Mouse (Mus musculus): ENCODE measurements around the gene C2cd2l.
"Not testable (repeated sequence)": the region's sequence is repeated elsewhere in the genome, so short reads cannot be mapped to it uniquely, and the experiment has no call there.

The C2cd2l gene

DNA sequence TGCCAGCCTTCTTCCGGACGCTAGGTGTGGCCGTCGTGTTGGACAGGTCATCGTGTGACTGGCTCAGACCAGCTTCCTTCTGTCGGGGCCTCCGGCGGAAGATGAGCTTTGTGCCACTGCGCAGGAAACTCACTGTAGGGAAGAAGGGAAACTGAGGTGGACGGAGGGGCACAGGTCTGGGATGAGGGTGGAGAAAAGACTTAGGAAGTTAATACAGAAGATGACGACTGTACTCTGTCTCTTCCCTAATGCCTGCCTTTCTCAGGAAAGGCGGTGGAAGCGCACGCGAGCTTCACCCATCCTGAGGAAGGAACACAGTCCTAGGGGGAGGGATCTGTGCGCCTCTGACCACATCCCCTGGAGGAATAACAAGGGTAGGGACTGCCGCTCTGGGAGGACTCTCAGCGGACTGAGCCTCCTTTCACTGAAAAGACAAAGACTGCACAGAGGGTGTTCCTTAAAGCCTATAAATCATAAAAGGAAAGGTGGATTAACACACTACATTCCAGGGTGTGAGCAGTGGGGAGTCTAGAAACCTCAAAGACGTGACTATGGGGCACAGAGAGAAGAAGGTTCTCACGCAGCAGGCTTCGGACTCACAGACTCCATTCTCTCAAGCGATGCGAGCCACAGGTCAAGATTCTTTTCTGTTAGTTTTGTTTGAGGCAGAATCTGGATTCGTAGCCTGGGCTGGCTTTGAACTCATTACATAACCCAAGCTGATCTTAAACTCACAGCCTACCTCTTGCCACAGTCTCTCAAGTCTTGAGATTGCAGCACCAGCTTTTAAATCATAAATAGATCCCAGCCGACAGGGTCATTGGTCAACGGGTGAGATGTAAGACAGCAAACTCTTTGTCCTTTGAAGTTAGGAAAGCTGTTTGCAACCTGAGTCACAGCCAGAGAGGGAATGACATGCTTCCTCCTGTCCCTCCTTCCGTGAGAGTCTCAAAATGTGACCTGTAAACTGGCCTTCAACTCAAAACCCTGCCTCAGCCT lies 8.7 kb downstream of the C2cd2l start:
- DNase-seq = no peak

DNA sequence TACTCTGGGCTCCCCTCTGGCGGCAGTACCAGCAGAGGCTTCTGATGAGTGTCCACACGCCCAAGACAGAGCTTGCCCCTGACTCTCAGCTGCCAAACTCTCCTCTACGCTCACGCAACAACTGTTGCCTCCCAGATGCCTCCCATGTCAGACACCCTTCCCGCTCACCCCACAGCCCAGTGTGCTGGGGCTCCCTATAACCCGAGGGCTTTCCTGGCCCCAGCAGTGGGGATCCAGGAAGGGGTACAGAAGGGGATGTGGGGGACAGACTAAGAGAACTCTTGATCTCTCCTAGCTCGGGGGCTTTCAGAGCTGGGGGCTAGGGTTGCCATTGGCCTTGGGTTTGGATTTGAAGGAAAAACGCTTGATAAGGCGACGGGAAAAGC lies 9.3 kb downstream of the C2cd2l start:
- no peak for DNase-seq

DNA sequence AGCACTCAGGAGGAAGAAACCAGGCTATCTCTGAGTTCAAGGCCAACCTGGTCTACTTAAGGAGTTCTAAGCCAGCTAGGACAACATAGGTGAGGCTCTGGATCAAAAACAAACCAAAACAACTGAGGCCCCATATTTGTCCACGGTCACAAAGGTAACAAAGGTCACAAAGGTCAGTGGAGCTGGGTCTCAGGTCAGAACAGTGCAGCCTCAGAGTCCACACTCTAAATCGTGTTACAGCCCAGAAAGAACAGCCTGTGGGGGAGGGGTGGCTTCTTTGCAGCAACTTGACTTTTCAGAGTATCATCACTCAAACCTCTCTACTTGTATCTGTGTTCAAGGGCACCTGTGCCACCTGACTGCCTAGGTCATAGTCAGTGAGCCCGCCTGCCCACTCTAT lies 10.3 kb downstream of the C2cd2l start:
- DNase-seq = no peak

DNA sequence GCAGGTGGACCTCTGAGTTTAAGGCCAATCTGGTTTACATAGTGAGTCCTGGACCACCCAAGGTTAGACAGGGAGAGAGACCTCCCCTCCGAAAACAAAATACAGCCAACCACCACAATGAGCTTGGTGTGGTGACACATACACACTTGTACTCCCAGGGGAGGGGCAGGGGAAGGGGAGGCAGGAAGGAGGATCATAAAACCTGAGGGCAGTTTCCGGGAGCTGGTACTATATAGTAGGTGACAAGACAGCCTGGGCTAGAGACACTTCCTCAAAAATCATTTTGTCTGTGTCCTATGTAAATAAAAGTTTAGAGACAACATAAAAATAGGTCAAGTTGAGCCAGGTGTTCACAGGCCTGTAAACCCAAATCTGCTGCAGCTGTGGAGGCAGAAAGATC lies 12.8 kb downstream of the C2cd2l start:
- peak; percentile 55 to 61 for DNase-seq

DNA sequence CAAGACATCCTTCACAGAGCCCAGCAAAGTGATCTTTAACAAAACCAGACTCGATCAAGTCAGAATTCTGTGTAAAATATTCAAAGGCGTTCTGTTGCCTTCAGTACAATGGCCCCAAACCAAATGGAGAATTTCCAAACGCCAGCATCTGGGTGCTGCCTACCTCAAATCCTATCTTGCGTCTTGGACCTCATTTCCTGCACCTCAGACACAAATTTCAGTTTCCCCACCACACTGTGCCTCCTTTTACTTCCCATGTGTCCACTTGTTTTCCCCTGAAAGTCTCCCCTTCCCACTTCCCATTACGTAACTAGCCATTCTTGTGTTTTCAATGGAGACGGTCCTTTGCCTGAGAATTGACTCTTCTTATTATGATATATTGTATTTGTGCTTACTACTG lies 13.6 kb downstream of the C2cd2l start:
- no peak for DNase-seq

DNA sequence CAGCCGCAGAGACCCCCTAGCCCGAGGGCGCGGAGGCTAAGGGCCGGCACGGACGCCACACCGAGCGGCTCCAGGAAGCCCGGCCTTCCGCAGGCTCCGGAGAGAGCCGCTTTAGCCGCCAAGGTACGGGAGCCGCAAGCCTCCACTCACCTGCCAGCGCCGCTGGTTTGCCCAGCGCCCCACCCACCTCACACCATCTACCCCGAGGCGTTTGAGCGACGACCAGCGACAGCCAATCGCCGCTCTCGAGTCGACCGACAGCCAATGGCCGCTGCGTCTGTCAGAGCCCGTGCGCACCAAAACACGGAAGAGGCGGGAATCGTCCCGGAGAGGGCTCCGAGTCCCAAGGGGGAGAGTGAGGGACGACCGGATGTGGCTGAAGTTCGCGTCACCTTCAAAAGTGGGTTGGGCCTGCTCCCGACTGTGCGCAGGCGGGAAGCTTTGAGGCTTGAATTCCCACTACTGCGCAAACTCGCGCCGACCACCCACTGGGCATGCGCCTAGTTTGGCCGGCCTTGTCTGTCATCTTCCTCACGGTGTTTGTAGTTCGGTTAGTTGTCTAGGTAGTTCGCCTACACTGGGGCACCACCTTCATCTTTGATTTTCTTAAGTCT lies 14.5 kb downstream of the C2cd2l start, which contains the start of gene Hinfp:
TSS of gene Hinfp (minus strand) at position 206 of the 614 bp plus-strand sequence.
- DNase-seq = peak; percentile 98

DNA sequence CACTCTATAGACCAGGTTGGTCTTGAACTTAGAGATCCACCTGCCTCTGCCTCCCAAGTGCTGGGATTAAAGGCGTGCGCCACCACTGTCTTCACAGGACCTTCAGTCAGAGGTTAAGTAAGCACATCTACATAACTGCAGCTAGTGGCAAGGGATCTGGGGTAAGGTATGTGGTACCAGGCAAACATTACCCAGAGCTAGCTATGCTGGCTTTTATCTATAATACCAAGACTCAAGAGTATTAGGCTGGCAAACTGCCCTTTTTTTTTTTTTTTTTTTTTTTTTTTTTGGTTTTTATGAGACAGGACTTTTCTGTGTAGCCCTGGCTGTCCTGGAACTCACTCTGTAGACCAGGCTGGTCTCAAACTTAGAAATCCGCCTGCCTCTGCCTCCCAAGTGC lies 20.1 kb downstream of the C2cd2l start:
- DNase-seq = not testable (repeated sequence)

DNA sequence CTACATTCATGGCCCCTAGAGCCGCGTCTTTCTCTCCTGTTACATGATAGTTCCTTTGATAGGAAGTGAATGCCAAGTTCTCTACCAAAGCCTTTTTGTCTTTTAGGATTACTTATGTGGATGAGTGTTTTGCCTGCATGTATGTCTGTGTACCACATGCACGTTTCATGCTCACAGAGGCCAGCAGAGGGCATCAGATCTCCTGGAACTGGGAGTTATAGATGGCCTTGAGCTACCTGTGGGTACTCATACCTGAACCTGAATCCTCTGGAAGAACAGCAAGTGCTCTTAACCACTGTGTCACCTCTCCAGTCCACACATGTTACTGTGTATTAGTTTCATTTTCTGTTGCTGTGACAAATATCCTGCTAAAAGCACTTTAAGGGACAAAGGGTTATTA lies 27.6 kb downstream of the C2cd2l start:
- DNase-seq = peak; percentile 69 to 71

DNA sequence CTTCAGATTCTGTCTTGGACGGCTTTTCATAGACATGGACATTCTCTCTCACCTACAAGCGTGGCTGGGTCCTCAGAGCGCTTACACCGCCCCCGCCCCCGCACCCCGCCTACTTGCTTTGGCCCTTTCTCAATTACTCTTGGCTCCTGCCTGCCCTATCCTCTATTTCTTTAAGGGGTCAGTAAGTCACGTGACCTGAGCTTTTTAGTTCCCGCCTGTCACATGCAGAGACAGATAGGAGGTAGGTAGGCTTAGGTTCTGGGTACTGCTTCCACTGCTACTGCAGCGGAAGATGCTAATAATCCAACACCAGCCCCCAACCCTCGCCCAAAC lies 31.2 kb downstream of the C2cd2l start:
- DNase-seq = no peak

DNA sequence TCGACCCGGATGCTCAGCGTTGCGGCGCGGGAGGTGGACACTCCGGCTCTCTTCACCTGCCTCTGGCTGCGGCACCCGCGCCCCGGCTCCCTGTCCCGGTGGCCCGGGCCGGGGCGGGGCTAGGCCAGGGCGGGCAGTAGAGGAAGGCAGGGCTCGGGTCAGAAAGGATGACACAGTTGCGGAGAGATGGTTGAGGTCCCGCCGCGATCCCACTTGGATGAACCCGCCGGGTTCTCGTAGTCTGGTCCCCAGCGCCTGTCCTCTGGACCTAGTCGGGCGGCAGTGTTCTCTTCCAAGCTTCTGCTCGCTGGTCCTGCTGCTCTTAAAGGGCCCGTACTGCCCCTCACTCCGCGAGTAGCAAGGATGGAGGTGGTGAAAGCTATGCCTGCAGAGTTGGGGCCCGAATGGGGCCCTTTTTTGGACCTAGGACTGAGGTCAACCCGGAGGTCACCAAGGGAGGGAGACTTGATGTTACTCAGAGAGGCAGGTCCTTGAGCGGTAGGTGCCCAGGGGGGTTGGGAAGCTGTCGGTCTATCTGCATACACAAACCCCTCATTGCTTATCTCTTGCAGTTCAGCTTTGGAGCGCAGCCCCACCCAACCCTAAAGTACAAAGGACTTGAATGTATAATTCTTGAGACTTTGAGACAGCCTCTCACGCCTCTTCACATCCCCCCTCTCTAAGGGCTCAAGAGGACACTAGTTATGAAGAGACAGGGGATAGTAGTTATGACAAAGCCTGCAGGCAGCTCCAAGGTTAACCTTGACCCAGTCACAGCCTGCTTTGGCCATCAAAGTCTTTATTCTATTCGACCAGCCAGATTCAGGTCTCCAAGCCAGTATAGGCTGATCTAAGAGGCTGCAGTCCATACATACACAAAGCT lies 31.8 kb downstream of the C2cd2l start, which contains the start of gene Abcg4:
TSS of gene Abcg4 (minus strand) at position 540 of the 883 bp plus-strand sequence.
- DNase-seq = peak; percentile 15 to 29

DNA sequence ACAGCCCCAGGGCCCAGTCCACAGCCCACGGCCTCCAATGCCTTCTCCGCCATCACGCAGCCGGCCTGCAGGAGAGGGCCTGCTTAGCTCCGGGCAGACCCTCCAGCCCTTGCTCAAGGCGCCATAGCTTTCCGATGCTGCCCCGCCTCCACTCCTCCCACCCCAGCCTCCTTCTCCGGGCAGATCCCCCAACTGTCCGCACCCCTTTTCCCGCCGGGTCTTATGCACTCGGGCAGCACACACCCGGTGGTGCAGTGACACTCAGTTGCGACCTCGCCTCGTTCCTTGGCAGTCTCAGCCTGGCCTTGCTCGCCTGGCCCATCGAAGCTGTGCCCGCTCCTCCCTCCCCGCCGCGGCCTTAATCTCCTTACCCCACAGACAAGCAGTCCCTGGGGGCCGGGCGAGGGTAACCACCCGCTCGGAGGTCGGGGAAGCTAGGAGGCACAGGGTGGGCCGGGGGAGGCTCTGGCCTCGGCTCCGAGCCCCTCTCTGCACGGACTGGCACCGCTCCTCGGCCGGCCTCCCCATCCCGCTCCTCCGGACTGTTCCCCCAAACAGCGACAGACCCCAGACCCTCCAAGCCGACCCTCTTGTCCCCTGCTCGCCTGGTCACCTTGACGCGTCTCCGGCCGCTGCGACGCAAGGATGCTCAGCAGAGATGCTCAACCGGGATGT lies 32.5 kb downstream of the C2cd2l start:
- DNase-seq = peak; percentile 26 to 27

DNA sequence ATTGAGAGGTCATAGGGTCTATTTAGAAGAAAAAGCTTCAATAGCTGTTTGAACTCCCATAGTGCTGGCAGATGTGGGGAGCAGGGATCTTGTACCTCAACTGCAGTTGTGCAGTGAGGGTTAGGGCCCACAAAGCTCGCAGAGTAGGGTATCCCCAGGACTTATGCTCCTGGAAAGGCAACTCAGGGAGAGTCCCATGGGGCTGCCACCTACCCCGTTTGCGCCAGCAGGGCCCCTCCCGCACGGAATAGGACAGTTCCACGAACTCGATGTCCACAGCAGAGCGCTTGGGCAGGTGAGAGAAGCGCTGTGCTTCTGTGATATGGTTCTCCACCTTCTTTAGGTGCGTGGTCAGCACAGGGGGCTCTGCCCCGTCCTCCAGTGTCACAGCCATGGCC lies 33.1 kb downstream of the C2cd2l start:
- DNase-seq = peak; percentile 21 to 27

DNA sequence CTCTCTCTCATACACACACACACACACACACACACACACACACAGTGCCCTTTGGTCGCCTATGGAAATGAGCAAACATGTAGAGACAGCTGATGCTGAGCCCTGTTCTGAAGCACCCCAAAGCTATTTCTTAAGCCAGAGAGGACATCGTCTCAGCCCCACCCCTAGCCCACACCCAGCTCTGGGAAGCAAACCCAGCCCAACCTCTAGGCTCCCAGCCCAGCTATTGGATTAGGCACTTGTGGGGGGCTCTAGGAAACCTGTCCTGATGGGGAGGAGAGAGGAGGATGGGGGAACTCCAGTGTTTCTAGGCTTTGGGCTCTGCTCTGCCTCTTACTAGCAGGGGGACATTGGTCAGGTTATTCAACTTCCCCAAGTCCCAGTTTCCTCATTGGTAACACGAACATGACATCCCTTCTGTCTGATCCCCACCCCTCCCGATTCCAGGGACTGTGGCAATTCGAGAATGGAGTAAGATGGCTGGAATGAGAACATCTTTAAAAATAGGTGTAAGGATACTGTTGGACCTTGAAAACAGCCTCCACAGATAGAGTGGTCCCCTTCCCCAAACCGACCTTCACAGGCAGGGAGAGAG lies 33.7 kb downstream of the C2cd2l start:
- no peak for DNase-seq

DNA sequence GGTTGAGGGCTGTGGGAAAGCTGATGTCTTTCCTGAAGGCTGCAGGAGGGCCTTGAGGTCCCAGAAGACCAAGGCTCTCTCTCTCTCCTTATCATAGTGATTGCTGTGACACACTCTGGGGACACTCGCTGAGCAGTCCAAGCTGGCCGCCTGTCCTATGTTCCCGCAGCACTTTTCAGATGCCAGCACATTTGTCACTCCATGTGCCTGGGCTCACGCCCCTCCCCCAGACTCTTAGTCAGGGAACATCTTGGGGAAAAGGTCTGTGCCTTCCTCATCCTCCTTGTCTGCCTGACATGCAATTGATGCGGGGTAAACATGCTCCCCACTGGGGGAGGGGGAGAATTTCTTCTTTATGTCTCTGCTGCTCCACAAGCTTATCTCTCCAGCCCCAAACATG lies 36.9 kb downstream of the C2cd2l start:
- DNase-seq = no peak

DNA sequence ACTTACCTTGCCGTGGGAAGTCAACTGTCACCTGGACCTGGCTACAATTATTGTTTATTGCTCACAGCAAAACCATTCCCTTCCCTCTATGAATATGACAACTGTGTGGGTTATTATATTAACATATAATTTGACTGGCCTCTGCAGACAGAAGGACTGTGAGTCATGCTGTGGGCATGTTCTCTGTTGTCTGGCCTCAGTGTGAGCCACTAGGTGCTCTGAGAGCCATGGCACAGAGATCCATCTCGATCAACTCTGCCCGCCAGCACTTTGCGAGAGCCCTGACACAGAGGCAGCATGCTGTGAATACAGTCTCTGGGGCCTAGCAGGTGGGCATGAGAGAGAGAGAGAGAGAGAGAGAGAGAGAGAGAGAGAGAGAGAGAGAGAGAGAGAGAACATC lies 50.1 kb downstream of the C2cd2l start:
- DNase-seq = no peak

DNA sequence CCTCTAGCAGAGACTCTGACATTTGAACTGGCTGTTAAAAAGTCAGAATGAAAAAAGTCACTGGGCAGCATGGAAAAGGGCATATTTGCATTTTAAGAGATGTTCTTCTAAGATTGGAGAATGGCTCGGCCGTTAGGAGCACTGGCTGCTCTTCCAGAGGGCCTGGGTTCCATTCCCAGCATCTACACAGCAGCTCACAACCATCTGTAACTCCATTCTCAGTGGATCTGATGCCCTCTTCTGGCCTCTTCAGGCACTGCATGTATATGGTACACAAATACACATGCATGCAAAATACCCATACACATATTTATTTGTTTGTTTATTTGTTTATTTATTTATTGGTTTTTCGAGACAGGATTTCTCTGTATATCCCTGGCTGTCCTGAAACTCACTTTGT lies 51.0 kb downstream of the C2cd2l start:
- DNase-seq = peak; percentile 70 to 74

DNA sequence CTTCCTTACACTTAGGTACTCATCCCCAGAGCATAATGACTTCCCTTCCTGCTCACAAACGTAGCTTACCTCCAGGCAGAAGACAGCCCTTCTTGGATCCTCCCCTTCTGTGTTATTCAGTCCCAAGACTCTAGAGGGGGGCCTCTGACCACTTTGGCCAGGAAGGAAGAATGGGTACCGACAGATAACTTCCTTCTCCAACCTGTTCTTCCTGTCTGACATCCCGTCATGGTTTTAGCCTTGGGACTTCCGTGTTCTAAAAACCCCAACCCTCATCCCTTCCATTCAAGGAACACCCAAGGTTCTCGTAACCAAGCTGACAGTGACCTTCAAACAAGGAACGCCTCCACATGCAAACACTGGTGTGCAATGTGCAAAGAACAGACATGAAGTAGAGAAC lies 51.7 kb downstream of the C2cd2l start, which contains the start of gene Nlrx1:
TSS of gene Nlrx1 (minus strand) at position 168 of the 400 bp plus-strand sequence.
- no peak for DNase-seq

DNA sequence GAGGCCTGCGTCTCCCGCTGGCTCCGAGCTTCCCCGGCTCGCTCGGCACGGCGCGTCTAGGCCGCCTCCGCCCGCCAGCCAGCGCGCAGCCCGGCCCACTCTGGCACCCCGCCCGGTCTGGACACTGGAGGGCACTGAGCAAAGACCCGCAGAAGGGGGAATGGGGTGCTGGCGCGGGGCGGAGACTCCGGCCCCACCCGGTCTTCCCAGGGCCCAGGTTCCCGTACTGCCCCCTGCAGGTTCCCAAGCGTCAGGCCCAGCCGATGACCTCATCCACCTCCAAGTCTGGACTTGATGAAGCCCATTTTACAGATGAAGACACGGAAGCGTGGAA lies 52.1 kb downstream of the C2cd2l start:
- DNase-seq = peak; percentile 85 to 86

DNA sequence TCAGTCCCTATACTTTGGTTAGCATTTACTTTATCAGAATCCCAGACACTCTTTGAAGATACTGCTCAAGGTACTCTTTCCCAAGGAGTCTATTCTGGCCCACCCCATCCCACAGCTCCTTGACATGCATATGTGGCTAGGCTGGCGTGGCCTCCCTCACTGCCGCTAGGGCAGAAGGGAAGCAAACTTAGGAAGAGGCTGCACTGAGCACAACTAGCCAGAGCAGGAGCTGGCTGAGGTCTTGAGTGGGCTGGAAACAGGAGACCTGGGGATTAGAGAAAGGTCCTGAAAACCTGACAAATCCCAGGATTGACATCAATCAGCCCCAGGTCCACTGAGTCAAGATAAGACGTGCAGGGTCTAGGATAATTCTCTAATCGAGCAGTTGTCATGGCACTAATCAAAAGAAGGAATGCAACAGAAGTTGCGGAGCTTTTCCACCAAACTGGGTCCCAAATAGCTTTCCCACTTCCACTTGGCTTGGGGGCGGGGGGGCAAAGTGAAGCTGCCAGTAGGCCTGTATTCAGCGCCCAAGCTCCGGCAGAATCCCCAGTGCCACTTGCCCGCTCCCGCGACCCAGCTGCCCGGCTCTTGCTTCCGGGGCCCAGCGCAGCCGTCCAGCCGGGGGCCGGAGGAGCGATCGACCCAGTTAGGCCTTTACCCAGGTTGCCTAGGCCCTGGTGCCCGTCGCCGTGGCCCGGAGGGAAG lies 52.6 kb downstream of the C2cd2l start:
- no peak for DNase-seq

DNA sequence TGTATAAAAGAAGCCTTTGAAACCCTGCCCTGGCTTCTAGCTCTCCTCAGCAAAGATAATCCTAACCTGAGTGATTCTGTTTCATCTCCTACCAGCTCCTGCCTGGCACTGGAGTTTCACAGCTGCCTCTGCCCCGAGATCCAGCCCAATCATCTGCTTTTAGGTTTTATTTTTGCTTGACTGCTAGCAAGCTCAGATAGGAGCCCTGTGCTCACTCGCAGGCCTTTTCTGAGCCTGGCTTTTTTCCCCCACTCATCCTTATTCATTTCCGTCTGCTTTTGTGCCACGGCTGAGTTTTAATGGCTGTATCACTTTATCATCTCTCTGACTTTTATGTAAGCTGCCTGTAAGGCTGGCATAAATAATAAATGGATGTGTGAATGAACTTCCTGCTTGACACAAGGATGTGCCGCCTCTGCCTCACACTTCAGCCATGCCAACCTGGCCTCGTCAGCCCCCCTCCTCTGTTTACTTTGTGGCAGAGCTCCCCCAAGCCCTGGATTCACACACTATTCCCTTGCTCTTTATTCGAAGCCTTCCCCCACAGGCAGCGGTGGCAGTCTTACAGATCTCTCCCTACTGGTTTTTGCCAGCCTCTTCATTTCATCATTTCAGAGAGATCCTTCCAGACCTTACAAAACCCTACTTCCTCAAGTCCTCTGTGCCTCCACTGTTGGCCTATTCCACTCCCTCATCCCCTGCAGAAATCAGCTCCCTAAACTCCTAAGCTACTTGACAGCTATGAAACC lies 53.4 kb downstream of the C2cd2l start:
- no peak for DNase-seq

DNA sequence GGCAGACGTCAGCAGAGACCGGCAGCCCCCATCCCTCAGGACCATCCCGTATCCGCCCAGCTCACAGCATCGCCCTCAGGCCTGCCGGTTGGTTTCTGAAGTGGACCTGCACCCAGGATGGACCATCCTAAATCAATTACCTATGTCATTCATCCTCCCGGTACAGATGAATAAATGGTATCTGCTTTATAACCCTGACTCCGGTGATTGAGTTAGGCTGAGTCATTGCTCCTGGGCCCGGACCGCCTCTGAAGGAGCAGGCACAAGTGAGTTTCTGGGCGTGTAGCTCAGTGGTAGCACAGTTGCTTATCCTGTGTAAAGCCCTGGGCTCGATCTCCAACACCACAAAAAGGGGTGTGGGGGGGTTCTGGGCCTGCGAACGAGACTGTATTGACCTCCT lies 58.7 kb downstream of the C2cd2l start:
- no peak for DNase-seq

Measured in B cell, adult 2 months (primary cell).